Mouse (Mus musculus) brain, embryonic 14.5 days (tissue): ENCODE results near the gene Troap.

Experiments
- CTCF ChIP-seq: fragments of 200-500 bp; IDR thresholded peaks from 2 replicates; pipeline ENCODE4 v1.5.1; 2012; ENCODE audit warnings: inconsistent platforms, mild to moderate bottlenecking, moderate library complexity, borderline replicate concordance; ENCODE audit not compliant: insufficient read depth, insufficient read length; ENCODE audit errors: extremely low read depth
- POLR2A ChIP-seq: fragments of 200-500 bp; IDR thresholded peaks from 2 replicates; pipeline ENCODE4 v1.6.1; 2012; ENCODE audit warnings: mild to moderate bottlenecking, inconsistent platforms, borderline replicate concordance; ENCODE audit not compliant: poor library complexity, insufficient read depth, insufficient read length, severe bottlenecking; ENCODE audit errors: extremely low read depth

GRCm38 (mm10) chr15:99116539-99116938, 42.2 kb downstream of the Troap start:
- TF ChIP-seq CTCF: no peak
- TF ChIP-seq POLR2A: no peak
